ENCODE assay signal across 22 mouse cellular contexts in the genomic region with DNA sequence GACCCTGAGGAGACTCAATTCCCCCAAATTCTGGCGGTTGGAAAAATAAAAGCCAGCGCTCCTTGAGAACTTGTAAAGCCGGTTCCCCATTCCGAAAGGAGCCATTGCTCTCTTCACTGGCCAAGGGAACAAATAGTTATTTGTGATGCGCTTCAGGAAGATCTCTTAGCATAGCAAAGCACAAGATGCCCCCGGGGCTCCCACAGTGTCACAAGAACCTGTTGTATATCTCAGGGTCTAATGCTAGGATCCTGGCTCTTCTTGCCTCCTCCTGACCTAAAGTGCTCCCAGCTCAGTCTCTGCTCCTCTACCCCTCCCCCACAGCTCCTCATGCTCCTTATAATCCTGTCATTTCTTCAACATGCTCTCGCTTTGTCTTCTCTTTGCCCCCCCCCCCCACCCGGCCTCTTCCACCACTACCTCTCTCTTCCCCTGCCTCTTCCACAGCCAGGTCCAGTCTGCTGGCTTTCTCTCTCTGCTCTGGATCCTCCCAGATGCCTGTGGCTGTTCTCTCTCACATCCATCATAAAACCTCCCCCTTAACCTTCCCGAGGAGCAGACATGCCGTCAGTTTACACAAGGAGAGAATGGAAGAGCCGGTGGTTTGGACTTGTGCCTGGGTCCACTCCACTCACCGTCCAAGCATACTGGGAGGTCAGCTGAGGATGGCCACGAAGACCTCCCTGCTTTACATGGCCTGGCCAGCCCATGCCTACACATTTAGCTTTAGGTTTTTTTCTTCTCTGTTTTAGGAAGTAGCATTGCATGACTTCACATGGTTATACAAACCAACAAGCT. TPM values are rescaled to one million over a fixed set of nuclear protein-coding genes. Genes with fewer than 3 reads are reported as not detected.
A peak's percentile ranks its signal among the peaks of the same experiment; 100 is the strongest.
DNase-seq lines count a peak whose midpoint lies in the region; ATAC-seq and TF ChIP-seq lines count a peak whose summit lies in the region.
"Had no signal": no experiment of that assay in that cellular context is flagged by ENCODE, and none has a peak within 500 bp of the region (broad histone marks: within the 10 kb centered on the region; RNA-seq: fewer than 3 reads in every experiment).

No protein-coding gene starts in this region.

- H3K36me3 ChIP-seq in intestine, embryonic 15.5 days = no peaks in the 10 kb centered on the region
- no peaks in the 10 kb centered on the region; the same call in 1 of the 2 replicates for H3K36me3 ChIP-seq in intestine, postnatal 0 days (ENCODE audit: control insufficient read depth, insufficient read depth)
- no peaks in the 10 kb centered on the region for H3K36me3 ChIP-seq in ES-Bruce4 (ENCODE audit: control insufficient read depth, insufficient read depth, low read length, poor library complexity, severe bottlenecking)
- H3K36me3 ChIP-seq in forebrain, embryonic 10.5 days (replicated peaks) = peaks cover 44% of the 10 kb centered on the region
- H3K36me3 ChIP-seq: heart, embryonic 13.5 days had no signal

- H3K4me2 ChIP-seq in intestine, embryonic 15.5 days (replicated peaks) = no peak overlapping the region
- H3K4me2 ChIP-seq in intestine, postnatal 0 days (replicated peaks; ENCODE audit: low read depth) = no peak overlapping the region
- H3K4me2 ChIP-seq: embryonic facial prominence, embryonic 13.5 days; forebrain, embryonic 13.5 days; heart, embryonic 13.5 days had no signal

- H3K4me3 ChIP-seq in intestine, embryonic 15.5 days (replicated peaks) = no peak overlapping the region
- H3K4me3 ChIP-seq in intestine, postnatal 0 days (ENCODE audit: low read depth, low read length) = no peak overlapping the region
- H3K4me3 ChIP-seq in ES-Bruce4 (ENCODE audit: low read depth, low read length) = no peak overlapping the region
- no peak overlapping the region for H3K4me3 ChIP-seq in forebrain, embryonic 10.5 days
- H3K4me3 ChIP-seq: embryonic facial prominence, embryonic 13.5 days; forebrain, embryonic 13.5 days; gastrocnemius, adult 2 months; heart, embryonic 13.5 days had no signal

- no peaks in the 10 kb centered on the region for H3K27me3 ChIP-seq in intestine, embryonic 15.5 days (replicated peaks)
- H3K27me3 ChIP-seq in intestine, postnatal 0 days (replicated peaks; ENCODE audit: control insufficient read depth, insufficient read depth, low read length) = no peaks in the 10 kb centered on the region
- no peaks in the 10 kb centered on the region for H3K27me3 ChIP-seq in ES-Bruce4 (ENCODE audit: control insufficient read depth, insufficient read depth, low read length, poor library complexity, severe bottlenecking)
- no peaks in the 10 kb centered on the region for H3K27me3 ChIP-seq in forebrain, embryonic 10.5 days (ENCODE audit: poor library complexity, severe bottlenecking)
- H3K27me3 ChIP-seq: embryonic facial prominence, embryonic 13.5 days; forebrain, embryonic 13.5 days had no signal

- H3K4me1 ChIP-seq in intestine, embryonic 15.5 days (replicated peaks) = 0 out of 2 replicates have a peak, but pooled peaks cover 3% of the 10 kb centered on the region
- H3K4me1 ChIP-seq in intestine, postnatal 0 days (replicated peaks; ENCODE audit: control insufficient read depth, insufficient read depth, low read length) = no peaks in the 10 kb centered on the region
- peaks cover 7% of the 10 kb centered on the region for H3K4me1 ChIP-seq in ES-Bruce4 (ENCODE audit: control insufficient read depth, insufficient read depth, low read length)
- peaks cover 7% of the 10 kb centered on the region for H3K4me1 ChIP-seq in forebrain, embryonic 10.5 days
- H3K4me1 ChIP-seq: forebrain, embryonic 13.5 days; heart, embryonic 13.5 days had no signal

- no peak overlapping the region for H3K27ac ChIP-seq in intestine, embryonic 15.5 days
- no peak overlapping the region for H3K27ac ChIP-seq in intestine, postnatal 0 days (ENCODE audit: low read depth, low read length)
- peak overlapping the region; percentile 83 for H3K27ac ChIP-seq in ES-Bruce4 (ENCODE audit: insufficient read depth, low read length)
- no peak overlapping the region for H3K27ac ChIP-seq in forebrain, embryonic 10.5 days
- H3K27ac ChIP-seq: embryonic facial prominence, embryonic 13.5 days; forebrain, embryonic 13.5 days; gastrocnemius, adult 2 months; heart, embryonic 13.5 days had no signal

- TF ChIP-seq CTCF in intestine, postnatal 0 days (IDR thresholded peaks at IDR 0.05; ENCODE audit: low read depth) = no peak
- no peak for TF ChIP-seq CTCF in ES-Bruce4 (IDR thresholded peaks at IDR 0.05; ENCODE audit: low read depth, low read length)

- H3K9ac ChIP-seq in intestine, embryonic 15.5 days = no peak overlapping the region
- H3K9ac ChIP-seq in intestine, postnatal 0 days (ENCODE audit: low read depth, low read length) = no peak overlapping the region
- H3K9ac ChIP-seq in ES-Bruce4 (ENCODE audit: low read depth, poor library complexity, severe bottlenecking) = no peak overlapping the region
- H3K9ac ChIP-seq: embryonic facial prominence, embryonic 13.5 days; forebrain, embryonic 13.5 days; forebrain, postnatal 0 days; heart, embryonic 13.5 days had no signal

- 41% methylated on average over 13 of the region's 13 CpGs for WGBS in intestine, embryonic 15.5 days
- 51% methylated on average over 13 of the region's 13 CpGs for WGBS in intestine, postnatal 0 days
- WGBS in forebrain, embryonic 10.5 days = 63% methylated on average over 13 of the region's 13 CpGs

- no peaks in the 10 kb centered on the region for H3K9me3 ChIP-seq in intestine, embryonic 15.5 days
- H3K9me3 ChIP-seq in intestine, postnatal 0 days (ENCODE audit: control insufficient read depth) = no peaks in the 10 kb centered on the region
- no peaks in the 10 kb centered on the region for H3K9me3 ChIP-seq in ES-Bruce4 (replicated peaks; ENCODE audit: control insufficient read depth, insufficient read depth, low read length, poor library complexity, severe bottlenecking)
- no peaks in the 10 kb centered on the region for H3K9me3 ChIP-seq in forebrain, embryonic 10.5 days
- H3K9me3 ChIP-seq: embryonic facial prominence, embryonic 13.5 days; forebrain, embryonic 13.5 days; heart, embryonic 13.5 days had no signal

- 0 out of 2 replicates have a peak, but pooled peaks have one; percentile 17 for ATAC-seq in intestine, embryonic 15.5 days
- ATAC-seq in intestine, postnatal 0 days = no peak
- ATAC-seq: forebrain, embryonic 13.5 days; forebrain, postnatal 0 days; hindbrain, embryonic 16.5 days had no signal

- no peak for TF ChIP-seq POLR2A in ES-Bruce4 (IDR thresholded peaks at IDR 0.05; ENCODE audit: insufficient read depth, low read length)

- peak; percentile 13 for DNase-seq in 3134 (ENCODE audit: extremely low read depth, insufficient read length, low spot score)
- peak; percentile 73 for DNase-seq in NIH3T3 (ENCODE audit: low read depth)
- DNase-seq in urinary bladder, postnatal 36 days (ENCODE audit: low spot score in 2 of 2) = no peak
- DNase-seq in forebrain, embryonic 10.5 days (ENCODE audit: extremely low spot score, low spot score) = no peak
- DNase-seq in gastrocnemius, adult 8-10 months (ENCODE audit: low spot score in 2 of 2) = no peak
- DNase-seq: adrenal gland, adult 2 months; adrenal gland, postnatal 36 days; cerebellum, adult 2 months; cerebellum, postnatal 10 days; forebrain, postnatal 0 days; gastrocnemius, adult 2 months; gastrocnemius, postnatal 36 days; heart, adult 11 months; heart, postnatal 36 days; kidney, adult 8-10 months had no signal

- TF ChIP-seq EP300 in ES-Bruce4 (IDR thresholded peaks at IDR 0.05; ENCODE audit: insufficient read depth, low read depth, low read length) = peak; percentile 79

RNA-seq across cellular contexts. Expression of gene Chst10, which starts 28.4 kb away (rescaled TPM):
- 3.9 and 4.4 TPM in 2 replicates for polyA plus RNA-seq in intestine, embryonic 15.5 days (2015; fragmentation: Nextera tagmentation; extraction: Ambion mirVana)
- polyA plus RNA-seq in intestine, postnatal 0 days (2015; fragmentation: Nextera tagmentation; extraction: Ambion mirVana) = 0.93 and 1.4 TPM in 2 replicates
- polyA plus RNA-seq in ES-Bruce4 (2011; ENCODE audit: insufficient read depth, insufficient read length, low read depth, missing spikeins) = 7.7 and 8.5 TPM in 2 replicates
- 11.9 and 12.4 TPM in 2 replicates for polyA plus RNA-seq in forebrain, embryonic 10.5 days (2016; fragmentation: Nextera tagmentation; extraction: Ambion mirVana)
- total RNA-seq in gastrocnemius, adult 8-10 months (2022) = under 1 TPM in 3 of 4 experiments, not detected in 1; 0.16 to 0.36 (median 0.19) TPM

RNA-seq across cellular contexts. Expression of gene Lonrf2, which starts 33.1 kb away (rescaled TPM):
- polyA plus RNA-seq in intestine, embryonic 15.5 days (2015; fragmentation: Nextera tagmentation; extraction: Ambion mirVana) = 1.1 and 1.2 TPM in 2 replicates
- polyA plus RNA-seq in intestine, postnatal 0 days (2015; fragmentation: Nextera tagmentation; extraction: Ambion mirVana) = 0.38 and 0.52 TPM in 2 replicates
- 0.12 and 0.32 TPM in 2 replicates for polyA plus RNA-seq in ES-Bruce4 (2011; ENCODE audit: insufficient read depth, insufficient read length, low read depth, missing spikeins)
- 1.9 and 2.1 TPM in 2 replicates for polyA plus RNA-seq in forebrain, embryonic 10.5 days (2016; fragmentation: Nextera tagmentation; extraction: Ambion mirVana)
- under 1 TPM; 0.31 to 0.51 (median 0.32) TPM for total RNA-seq in gastrocnemius, adult 8-10 months (2022)

Comparison
In these comparisons a context has a peak if more than half of its experiments do, and no peak if none do; other contexts are left out.
1. DNase-seq: peak in 3134 (single experiment) and NIH3T3 (single experiment); none in urinary bladder, postnatal 36 days (0 of 2), forebrain, embryonic 10.5 days (single experiment) and gastrocnemius, adult 8-10 months (0 of 2).